Mouse (Mus musculus): ENCODE measurements at regions not wholly inside any gene's neighbourhood (a gene's known extent, or its start where the extent isn't known, plus 50 kb on each side); places are given as distances from the start of the nearest gene placed in this dataset.

DNA sequence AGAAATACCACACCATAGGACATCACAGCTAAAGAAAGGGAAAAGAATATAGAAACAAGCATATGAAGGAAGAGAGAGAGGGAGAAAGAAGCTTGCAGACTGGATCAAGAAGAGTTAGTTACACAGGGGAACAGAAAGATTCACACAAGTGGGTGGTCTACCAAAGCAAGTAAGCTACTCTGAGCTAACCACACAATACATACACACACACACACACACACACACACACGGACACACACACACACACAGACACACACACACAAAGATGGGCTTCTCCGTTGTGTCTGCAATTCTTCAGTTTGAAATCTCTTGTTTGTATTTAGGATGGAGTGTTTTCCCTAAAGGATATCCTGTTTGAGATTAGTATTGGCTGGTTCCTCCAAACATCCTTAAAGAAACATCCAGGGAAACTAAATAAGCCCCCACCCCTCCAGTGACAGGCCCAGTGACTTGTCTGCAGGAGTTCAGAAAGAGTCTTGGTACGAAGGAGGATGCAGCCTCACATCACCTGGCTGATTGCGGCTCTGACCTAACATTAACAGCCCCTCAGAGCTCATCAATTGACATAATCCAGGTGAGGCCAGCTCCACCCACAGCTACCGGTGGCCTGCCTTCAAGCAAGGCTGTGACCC is 69.7 kb upstream of the Gm45716 start:
- no peak for TF ChIP-seq CTCF (IDR thresholded peaks at IDR 0.05; ENCODE audit: extremely low read depth, insufficient read depth, insufficient read length, insufficient replicate concordance)
- TF ChIP-seq POLR2A (IDR thresholded peaks at IDR 0.05; ENCODE audit: low read depth, low read length): no peak
